Mouse (Mus musculus): ENCODE results near the gene Pygm.

The Pygm gene

GRCm38 (mm10) chr19:6352107-6352505 lies 32.1 kb upstream of the Pygm start:
- no peak for DNase-seq (ENCODE audit: low spot score in 2 of 2)

- DNase-seq (ENCODE audit: low spot score in 2 of 2), result no peak
Observed at GRCm38 (mm10) chr19:6354030-6354429, 30.2 kb upstream of the Pygm start.

- no peak for DNase-seq (ENCODE audit: low spot score in 2 of 2)
Observed at GRCm38 (mm10) chr19:6361291-6361690, 22.9 kb upstream of the Pygm start.

- DNase-seq (ENCODE audit: low spot score in 2 of 2), result no peak
Observed at GRCm38 (mm10) chr19:6363091-6363410, 21.1 kb upstream of the Pygm start.

GRCm38 (mm10) chr19:6363411-6364240 lies 20.6 kb upstream of the Pygm start, which contains the start of gene Sf1:
TSS of gene Sf1 (plus strand) at chr19:6363690.
- peak; percentile 98 to 99 for DNase-seq (ENCODE audit: low spot score in 2 of 2)

- DNase-seq (ENCODE audit: low spot score in 2 of 2), result peak; percentile 90 to 96
Observed at GRCm38 (mm10) chr19:6364317-6364725, 19.9 kb upstream of the Pygm start.

- DNase-seq (ENCODE audit: low spot score in 2 of 2), result no peak
Observed at GRCm38 (mm10) chr19:6364842-6365241, 19.4 kb upstream of the Pygm start.

- no peak for DNase-seq (ENCODE audit: low spot score in 2 of 2)
Observed at GRCm38 (mm10) chr19:6370175-6370574, 14.0 kb upstream of the Pygm start.

- no peak for DNase-seq (ENCODE audit: low spot score in 2 of 2)
Observed at GRCm38 (mm10) chr19:6372433-6372832, 11.8 kb upstream of the Pygm start.

- DNase-seq (ENCODE audit: low spot score in 2 of 2), result peak; percentile 77 to 93
Observed at GRCm38 (mm10) chr19:6373539-6374400, 10.4 kb upstream of the Pygm start.

- DNase-seq (ENCODE audit: low spot score in 2 of 2), result peak in 1 of 2 experiments; percentile 16
Observed at GRCm38 (mm10) chr19:6374571-6374970, 9.6 kb upstream of the Pygm start.

- peak in 1 of 2 experiments; percentile 16 for DNase-seq (ENCODE audit: low spot score in 2 of 2)
Observed at GRCm38 (mm10) chr19:6375423-6376254, 8.6 kb upstream of the Pygm start.

- DNase-seq (ENCODE audit: low spot score in 2 of 2), result peak in 1 of 2 experiments; percentile 75
Observed at GRCm38 (mm10) chr19:6376255-6376564, 8.0 kb upstream of the Pygm start.

GRCm38 (mm10) chr19:6376643-6377042 lies 7.6 kb upstream of the Pygm start:
- DNase-seq (ENCODE audit: low spot score in 2 of 2), result no peak

- DNase-seq (ENCODE audit: low spot score in 2 of 2), result no peak
Observed at GRCm38 (mm10) chr19:6377327-6378040, 6.7 kb upstream of the Pygm start.

GRCm38 (mm10) chr19:6380411-6381166 lies 3.6 kb upstream of the Pygm start:
- DNase-seq (ENCODE audit: low spot score in 2 of 2), result no peak

GRCm38 (mm10) chr19:6381238-6381637 lies 3.0 kb upstream of the Pygm start:
- no peak for DNase-seq (ENCODE audit: low spot score in 2 of 2)

GRCm38 (mm10) chr19:6382323-6382924 lies 1.8 kb upstream of the Pygm start:
- DNase-seq (ENCODE audit: low spot score in 2 of 2), result no peak

GRCm38 (mm10) chr19:6383470-6383869 lies 729 bp upstream of the Pygm start:
- DNase-seq (ENCODE audit: low spot score in 2 of 2), result peak in 1 of 2 experiments; percentile 23

GRCm38 (mm10) chr19:6384954-6385353 lies 755 bp downstream of the Pygm start:
- DNase-seq (ENCODE audit: low spot score in 2 of 2), result peak in 1 of 2 experiments; percentile 12
